Mouse (Mus musculus) T-cell, adult 2 months (primary cell): ENCODE measurements around the gene Rab24.
A peak's percentile ranks its signal among the peaks of the same experiment; 100 is the strongest.

Source experiments
- DNase-seq: peaks from one replicate; pipeline ENCODE4 v3.0.0; 2022; ENCODE audit warnings: low spot score

Rab24 gene

DNA sequence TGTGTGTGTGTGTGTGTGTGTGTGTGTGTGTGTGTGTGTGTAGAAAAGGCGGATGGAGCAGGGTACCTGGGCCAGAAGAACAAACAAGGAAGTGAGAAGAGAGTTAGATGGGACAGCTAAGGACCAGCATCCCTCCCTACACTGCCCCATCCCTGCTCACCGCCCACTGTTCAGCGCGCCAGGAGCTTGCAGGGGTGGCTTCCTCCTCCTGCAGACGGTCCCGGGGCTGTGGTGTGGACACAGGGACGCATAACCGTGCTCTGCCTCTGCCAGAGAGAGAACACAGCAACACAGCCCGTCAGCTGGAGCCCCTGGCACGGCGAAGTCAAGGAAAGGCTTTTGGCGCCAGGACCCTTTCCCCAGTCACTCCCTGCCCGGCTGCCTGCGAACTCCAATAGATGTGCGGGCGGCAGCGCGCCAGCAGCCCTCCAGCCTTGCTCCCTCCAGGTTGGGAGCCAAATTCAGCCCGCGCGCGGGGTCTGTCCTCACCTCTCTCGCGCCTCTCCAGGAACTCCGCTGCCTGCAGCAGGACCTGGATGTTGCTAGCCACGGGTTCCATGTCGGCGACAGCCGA lies 7.5 kb upstream of the Rab24 start:
- DNase-seq = peak; percentile 9

DNA sequence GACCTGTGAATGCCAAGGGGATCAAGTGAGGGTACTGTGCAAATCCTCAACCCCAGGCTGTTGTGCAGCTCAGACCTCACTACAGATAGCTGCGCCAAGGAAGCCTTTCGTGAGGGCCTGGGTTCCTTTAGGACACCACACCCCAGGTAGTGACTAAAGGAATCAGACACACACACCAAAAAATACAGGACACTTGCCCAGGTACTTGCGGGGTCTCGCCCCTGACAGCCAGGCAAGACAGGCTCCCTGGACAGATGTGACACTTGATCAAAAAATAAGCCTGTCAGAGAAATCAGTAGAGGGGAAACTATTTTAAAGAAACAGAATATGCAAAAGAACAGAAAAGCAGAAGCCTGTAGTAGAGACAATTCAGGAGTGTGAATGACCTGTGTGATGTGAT lies 6.9 kb upstream of the Rab24 start:
- DNase-seq = no peak

DNA sequence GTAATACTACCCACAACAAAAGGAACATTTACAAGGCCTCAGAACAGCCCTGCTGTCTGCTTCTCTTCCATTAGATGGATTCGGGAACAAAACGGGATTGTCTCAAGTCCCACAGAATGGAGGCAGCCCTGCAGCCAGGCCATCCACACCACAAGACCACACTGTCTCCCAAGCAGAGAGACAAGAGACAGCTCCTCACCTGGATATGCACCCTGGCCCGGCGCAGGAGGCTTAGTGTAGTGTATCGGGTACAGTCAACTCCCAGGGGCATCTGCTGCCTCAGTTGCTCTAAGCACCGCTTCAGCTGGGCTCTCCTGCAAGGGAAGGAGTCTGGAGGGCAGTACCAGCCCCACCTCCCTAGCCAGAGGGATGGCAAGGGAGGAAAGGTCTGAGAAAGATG lies 6.4 kb upstream of the Rab24 start:
- DNase-seq = no peak

DNA sequence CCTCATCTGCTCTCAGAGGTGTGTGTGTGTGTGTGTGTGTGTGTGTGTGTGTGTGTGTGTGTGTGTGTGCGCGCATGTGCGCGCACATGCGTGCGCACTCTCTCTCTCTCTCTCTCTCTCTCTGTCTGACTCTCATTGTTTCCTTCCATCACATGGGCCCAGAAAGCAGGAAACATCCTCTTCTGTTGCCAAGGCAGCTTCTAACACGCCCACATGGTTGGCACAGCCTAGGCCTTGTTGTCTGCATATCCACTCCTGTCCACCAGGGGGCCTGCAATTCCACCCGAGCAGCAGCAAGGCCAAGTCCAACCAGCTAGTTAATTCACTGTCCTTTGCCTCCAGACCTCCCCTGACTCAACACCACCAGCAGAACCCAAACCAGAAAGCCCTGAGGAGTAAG lies 5.9 kb upstream of the Rab24 start:
- DNase-seq = peak; percentile 91

DNA sequence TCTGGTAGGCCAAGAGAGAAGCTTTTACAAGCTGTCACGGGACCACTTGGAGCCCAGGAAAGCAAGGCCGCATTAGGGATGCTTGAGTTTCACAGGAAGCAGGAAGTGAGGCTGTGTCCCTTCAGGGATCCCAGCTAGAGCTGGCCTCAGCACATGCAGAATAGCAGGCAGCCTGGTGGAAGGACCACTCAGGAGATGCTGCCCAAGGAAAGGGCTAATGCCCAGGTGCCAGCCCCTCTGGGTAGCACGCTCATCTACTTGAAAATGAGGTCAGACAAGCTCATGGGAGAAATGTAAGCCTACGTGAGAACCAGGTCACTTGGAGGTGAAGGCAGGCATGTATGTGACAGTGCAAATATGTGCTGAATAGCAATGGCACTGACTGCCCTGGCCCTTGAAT lies 5.4 kb upstream of the Rab24 start:
- DNase-seq = no peak

DNA sequence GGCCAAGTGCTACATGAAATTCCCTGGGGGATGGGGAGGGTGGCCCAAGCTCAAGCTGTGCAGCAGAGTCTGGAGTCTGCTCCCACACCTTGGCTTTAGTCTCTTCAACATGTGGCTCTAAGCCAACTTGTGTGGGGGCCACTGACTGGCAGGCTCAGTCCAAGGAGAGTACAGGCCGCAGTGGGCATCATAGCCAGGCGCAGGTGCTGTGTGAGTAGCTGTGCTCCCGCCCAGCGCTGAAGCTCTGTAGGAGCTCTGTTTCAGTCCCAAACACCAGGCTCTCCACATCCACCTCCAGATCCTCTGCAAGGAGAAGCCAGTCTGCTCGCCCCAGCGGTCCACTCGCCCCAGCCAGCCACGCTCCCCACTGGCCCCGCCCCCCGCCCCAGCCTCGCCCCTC lies 3.9 kb upstream of the Rab24 start:
- DNase-seq = no peak

DNA sequence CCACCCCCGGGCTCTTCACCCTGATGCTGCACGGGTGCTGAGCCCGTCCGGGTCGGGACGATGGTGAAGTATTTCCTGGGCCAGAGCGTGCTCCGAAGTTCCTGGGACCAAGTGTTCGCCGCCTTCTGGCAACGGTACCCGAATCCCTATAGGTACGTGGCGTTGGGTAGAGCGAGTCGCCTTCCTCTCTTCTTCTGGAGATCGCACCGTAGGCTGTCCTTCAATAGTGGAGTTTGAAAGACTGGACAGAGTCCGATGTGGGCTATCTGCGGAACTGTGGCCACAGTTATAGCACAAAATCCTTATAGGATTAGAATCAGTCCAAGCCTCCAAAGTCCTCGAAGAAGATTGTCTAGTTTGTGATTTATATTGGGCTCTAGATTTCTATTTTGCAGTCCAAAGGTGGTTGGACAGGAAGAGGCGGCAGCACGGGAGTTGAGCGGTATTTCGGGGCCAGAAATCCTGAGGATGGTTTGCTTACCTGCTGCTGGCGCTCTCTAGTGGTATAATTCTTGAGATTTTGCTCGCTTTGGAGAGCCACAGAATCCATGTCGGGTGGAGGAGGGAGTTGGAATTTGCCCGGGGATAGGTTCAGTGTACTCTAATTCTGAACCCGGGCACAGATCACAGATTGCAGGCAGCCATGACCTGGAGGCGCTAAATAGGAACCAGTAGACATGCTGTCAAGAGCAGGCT lies 532 bp upstream of the Rab24 start:
- DNase-seq = peak; percentile 31

DNA sequence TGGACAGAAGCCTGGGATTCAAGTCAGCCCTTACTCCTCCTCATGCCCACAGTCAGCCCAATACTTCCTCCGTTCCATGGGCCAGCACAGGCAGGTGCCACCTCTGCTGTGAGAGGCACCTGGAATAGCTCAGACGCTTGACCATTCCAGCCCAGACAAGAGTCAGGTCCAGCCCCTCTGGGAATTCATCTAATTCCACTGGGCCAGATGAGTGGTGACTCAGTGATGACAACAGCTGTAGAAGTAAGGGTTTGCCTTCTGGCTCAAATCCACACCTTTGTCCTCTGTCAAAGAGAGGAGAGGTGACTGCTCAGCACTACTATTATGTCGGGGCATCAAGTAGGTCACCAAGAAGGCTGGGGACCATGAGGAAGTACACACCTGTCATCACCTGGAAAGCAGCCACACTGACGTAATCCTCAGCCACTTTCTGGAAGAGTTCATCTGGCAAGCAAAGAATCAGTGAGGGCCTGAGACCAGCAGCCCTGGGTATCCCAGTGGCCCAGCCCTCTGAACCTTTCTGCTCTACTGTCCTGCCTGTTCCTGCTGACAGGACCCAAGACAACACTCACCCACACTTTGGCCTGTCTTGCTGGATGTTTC lies 1.7 kb downstream of the Rab24 start, which contains the start of gene Prelid1:
TSS of gene Prelid1 (plus strand) at position 570 of the 603 bp plus-strand sequence.
- no peak for DNase-seq

DNA sequence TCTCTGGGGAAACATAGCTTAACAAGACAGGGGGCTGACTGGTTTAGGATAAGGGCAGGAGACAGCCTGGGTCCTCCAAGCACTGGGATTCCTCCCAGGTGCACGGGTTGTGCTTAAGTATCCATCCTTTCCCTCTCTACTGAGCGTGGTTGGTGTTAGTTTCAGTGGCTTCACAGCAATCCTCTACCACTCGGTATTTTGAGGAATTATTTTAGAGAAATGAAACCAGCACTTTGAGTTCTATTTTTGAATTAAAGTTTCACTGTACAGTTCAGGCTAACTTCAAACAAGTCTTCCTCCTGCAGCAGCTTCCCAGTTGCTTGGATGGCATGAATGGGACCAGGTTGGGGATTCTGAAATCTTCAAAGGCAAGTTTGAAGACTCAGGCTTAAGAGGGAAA lies 3.4 kb downstream of the Rab24 start:
- no peak for DNase-seq

DNA sequence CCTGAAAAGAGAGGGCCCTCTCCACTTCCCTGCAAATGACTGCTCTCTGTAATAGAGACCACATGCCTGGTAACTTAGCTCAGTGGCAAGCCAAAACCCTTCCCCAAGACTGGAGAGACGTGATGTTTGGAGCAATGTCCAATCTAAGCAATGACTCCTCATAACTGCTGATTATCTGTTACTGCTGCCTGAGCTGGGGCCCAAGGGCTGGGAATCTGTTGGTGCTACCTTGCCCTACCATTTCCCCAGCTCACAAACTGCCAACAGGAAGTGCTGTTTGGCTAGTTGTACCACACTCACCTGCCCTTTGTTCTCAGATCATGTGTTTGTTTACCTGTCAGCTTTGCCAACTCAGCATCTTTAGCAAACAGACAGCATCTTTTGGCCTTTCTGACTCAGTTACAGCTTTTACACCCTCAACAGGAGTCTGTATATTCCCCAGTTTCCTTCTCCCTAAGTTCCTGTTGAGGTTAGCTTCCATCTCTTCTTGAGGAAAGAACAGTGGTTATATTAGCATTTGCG lies 6.8 kb downstream of the Rab24 start:
- no peak for DNase-seq

DNA sequence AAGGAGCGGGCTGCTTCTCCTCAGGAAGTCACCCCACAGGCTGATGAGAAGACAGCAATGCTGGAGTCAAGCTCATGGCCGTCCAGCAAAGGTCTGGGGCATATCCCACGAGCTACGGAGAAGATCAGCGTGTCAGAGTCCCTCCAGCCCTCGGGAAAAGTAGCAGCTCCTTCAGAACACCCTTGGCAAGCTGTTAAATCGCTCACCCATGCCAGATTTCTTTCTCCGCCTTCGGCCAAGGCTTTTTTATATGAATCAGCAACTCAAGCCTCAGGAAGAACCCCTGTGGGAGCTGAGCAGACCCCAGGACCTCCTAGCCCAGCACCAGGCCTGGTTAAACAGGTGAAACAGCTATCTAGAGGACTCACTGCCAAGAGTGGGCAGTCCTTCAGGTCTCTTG lies 8.7 kb downstream of the Rab24 start:
- DNase-seq = no peak

DNA sequence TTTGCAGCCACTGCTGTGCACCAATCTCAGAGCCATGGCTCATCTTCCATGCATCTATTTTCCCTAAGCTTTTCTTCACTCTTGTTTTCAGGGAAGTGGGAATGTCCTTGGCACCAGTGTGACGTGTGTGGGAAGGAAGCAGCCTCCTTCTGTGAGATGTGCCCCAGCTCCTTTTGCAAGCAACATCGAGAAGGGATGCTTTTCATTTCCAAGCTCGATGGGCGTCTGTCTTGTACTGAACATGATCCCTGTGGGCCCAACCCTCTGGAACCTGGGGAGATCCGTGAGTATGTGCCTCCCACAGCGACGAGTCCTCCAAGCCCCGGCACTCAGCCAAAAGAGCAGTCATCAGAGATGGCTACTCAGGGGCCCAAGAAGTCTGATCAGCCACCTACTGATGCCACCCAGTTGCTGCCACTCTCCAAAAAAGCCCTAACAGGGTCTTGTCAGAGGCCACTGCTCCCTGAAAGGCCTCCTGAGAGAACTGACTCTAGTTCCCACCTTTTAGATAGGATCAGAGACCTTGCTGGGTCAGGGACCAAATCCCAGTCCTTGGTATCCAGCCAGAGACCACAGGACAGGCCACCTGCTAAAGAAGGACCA lies 9.6 kb downstream of the Rab24 start:
- no peak for DNase-seq

DNA sequence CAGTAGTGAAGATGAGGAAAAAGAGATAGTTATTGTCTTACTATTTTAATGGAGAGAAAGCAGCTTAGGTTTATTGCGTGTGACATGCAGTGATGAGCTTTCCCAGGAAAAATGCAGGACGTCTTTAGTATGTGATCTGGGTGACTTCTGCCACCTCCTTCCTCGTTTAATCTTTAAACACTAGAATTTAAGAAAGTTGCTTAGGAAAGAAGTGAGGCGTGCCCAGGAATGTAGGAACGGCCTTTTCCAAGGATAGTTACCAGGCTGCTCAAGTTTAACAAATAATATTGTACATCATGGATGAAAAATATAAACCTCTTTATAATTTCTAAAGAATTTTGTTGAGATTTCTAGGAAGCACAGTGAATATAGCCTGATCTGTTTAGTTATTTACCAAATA lies 20.8 kb downstream of the Rab24 start:
- no peak for DNase-seq

DNA sequence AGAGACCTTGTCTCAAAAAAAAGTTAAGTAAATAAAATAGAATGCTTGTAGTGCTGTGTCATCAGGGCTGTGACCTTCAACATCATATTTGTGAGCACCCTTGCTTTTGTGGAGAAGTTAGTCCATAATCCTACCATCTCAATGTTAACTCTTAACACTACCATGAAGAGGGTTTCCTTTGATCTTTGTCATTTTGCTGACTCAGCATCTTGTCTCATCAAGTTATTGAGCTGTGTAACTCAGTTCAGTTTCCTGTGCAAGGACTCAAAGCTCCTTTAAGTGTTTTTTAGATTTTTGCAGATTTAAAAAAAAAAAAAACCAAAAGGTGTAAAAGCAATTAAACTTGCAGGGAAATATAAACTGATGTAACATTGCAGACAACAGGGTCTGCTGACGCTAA lies 25.0 kb downstream of the Rab24 start:
- DNase-seq = no peak

DNA sequence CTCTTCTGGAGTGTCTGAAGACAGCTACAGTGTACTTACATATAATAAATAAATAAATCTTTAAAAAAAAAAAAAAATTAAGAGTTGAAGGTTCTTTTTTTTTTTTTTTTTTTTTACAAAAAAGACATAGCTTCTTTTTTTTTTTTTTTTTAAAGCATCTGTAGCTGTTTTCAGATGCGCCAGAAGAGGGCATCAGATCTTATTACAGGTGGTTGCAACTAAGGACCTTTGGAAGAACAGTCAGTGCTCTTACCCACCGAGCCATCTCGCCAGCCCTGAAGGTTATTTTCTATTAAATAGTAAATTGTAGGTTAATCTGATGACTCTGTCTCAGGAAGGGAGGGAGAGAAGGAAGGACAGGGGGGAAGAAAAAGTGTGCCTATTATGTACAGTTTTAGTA lies 32.9 kb downstream of the Rab24 start:
- no peak for DNase-seq

DNA sequence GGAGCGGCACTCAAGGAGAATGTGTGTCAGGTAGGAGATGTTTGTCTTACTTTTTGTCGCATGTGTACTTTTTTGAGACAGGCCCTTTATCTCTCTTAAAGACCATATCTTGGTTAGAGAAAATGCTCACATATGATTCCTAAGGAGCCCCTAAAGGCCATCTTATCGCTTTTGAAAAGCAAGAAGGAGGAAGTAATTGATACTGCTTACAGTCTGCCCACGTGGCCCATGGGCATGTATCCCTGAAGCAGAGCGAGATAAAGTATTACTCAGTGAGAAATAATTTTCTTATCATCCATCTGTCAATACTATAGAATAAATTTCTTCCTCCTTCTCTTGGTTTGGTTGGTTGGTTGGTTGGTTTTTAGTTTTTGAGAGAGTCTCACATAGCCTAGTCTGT lies 44.1 kb downstream of the Rab24 start:
- DNase-seq = no peak

DNA sequence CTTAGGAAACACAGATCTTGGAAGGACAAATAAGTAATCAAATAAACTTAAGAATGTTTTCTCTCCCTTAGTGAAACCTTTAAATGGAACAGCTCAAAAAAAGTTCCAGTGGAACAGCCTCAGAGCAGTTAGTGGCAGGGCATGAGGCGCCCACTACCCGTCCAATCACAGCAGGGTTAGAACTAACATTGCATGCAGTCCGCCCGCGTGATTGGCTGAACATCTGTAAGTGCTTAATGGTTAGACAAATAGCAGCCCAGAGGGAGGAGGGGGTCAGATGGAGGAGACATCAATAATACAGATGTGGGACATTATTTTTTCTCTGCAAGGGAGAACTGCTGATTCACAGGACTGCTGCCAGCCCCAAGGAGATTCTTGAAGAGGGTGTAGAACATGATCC lies 44.5 kb downstream of the Rab24 start:
- no peak for DNase-seq
